Mouse (Mus musculus) CH12.LX (cell line): ENCODE measurements around the gene Faap24. TPM values are rescaled to one million over a fixed set of nuclear protein-coding genes. Genes with fewer than 3 reads are reported as not detected.

ENCODE experiments used
- DNase-seq: peaks from one replicate; pipeline ENCODE4 v3.0.0-alpha.2; 2013; ENCODE audit errors: extremely low read depth
- H3K27ac ChIP-seq: 2 replicates; pipeline ENCODE4 v1.5.1; 2012; ENCODE audit warnings: low read depth, mild to moderate bottlenecking, control low read depth, moderate library complexity; ENCODE audit not compliant: insufficient read depth
- H3K27me3 ChIP-seq: replicated peaks from 2 replicates; pipeline ENCODE3; 2012; ENCODE audit warnings: inconsistent platforms
- H3K36me3 ChIP-seq, 2 experiments: replicated peaks in 1 of 2; 2 replicates each; pipeline versions ENCODE3 to v1.6.1; 2012; ENCODE audit warnings: inconsistent platforms in 1 of 2, low read length in 1 of 2, mild to moderate bottlenecking in 1 of 2, mixed read lengths in 1 of 2, moderate library complexity in 1 of 2; ENCODE audit not compliant: control insufficient read depth in 1 of 2, insufficient read depth in 1 of 2
- H3K4me1 ChIP-seq, 2 experiments: 2 replicates each; pipeline ENCODE4 v1.6.1; 2012; ENCODE audit warnings: inconsistent platforms in 1 of 2, moderate library complexity in 1 of 2; ENCODE audit not compliant: insufficient read depth in 2 of 2, control insufficient read depth in 1 of 2
- H3K4me2 ChIP-seq: 2 replicates; pipeline ENCODE4 v1.6.1; 2012; ENCODE audit warnings: low read depth, mild to moderate bottlenecking, control low read depth; ENCODE audit not compliant: poor library complexity, insufficient read depth, severe bottlenecking
- H3K4me3 ChIP-seq, 3 experiments: fragments of 150-350 bp in 1 of 3; sonication (generic) in 1 of 3; replicated peaks in 1 of 3; 2 replicates each; pipeline versions ENCODE3 to v1.5.1; 2011 to 2012; ENCODE audit warnings: low read depth in 2 of 3, low read length in 2 of 3, mild to moderate bottlenecking in 2 of 3, moderate library complexity in 2 of 3, control low read depth in 1 of 3, improper control_type of control experiment in 1 of 3, inconsistent platforms in 1 of 3, mixed read lengths in 1 of 3; ENCODE audit not compliant: poor library complexity in 1 of 3
- H3K79me2 ChIP-seq: replicated peaks from 2 replicates; pipeline ENCODE4 v1.6.1; 2012; ENCODE audit warnings: mild to moderate bottlenecking, moderate library complexity; ENCODE audit not compliant: control insufficient read depth, poor library complexity, insufficient read depth, severe bottlenecking; ENCODE audit errors: extremely low read depth
- H3K9ac ChIP-seq: 2 replicates; pipeline ENCODE4 v1.6.1; 2012; ENCODE audit warnings: low read depth, mild to moderate bottlenecking, control low read depth, moderate library complexity; ENCODE audit not compliant: insufficient read depth
- H3K9me3 ChIP-seq: replicated peaks from 2 replicates; pipeline ENCODE3; 2012; ENCODE audit warnings: low read length, inconsistent platforms, mixed read lengths
- BHLHE40 ChIP-seq: IDR thresholded peaks from 2 replicates; pipeline ENCODE4 v1.6.1; 2011; ENCODE audit warnings: mild to moderate bottlenecking, low read depth, low read length, improper control_type of control experiment
- CHD2 ChIP-seq: IDR thresholded peaks from 2 replicates; pipeline ENCODE4 v1.6.1; 2011; ENCODE audit warnings: low read length, improper control_type of control experiment
- CTCF ChIP-seq, 2 experiments: IDR thresholded peaks in 1 of 2; conservative IDR thresholded peaks in 1 of 2; 2 replicates each; pipeline ENCODE4 v1.5.1; 2011 to 2012; ENCODE audit warnings: low read depth in 2 of 2, low read length in 2 of 2, improper control_type of control experiment in 1 of 2, inconsistent platforms in 1 of 2, mild to moderate bottlenecking in 1 of 2, moderate library complexity in 1 of 2
- E2F4 ChIP-seq: IDR thresholded peaks from 2 replicates; pipeline ENCODE4 v1.6.1; 2011; ENCODE audit warnings: low read depth, low read length, improper control_type of control experiment; ENCODE audit not compliant: insufficient replicate concordance
- ELF1 ChIP-seq: IDR thresholded peaks from 2 replicates; pipeline ENCODE4 v1.6.1; 2014; ENCODE audit warnings: low read depth, mild to moderate bottlenecking, inconsistent platforms, low read length, improper control_type of control experiment
- EP300 ChIP-seq: IDR thresholded peaks from 2 replicates; pipeline ENCODE4 v1.6.1; 2011; ENCODE audit warnings: low read length, improper control_type of control experiment
- ETS1 ChIP-seq: conservative IDR thresholded peaks from 2 replicates; pipeline ENCODE4 v1.6.1; 2012; ENCODE audit warnings: low read depth, mild to moderate bottlenecking, inconsistent platforms, low read length, improper control_type of control experiment, moderate library complexity
- GABPA ChIP-seq: IDR thresholded peaks from 2 replicates; pipeline ENCODE4 v1.6.1; 2012; ENCODE audit warnings: low read depth, low read length, improper control_type of control experiment, inconsistent platforms; ENCODE audit not compliant: insufficient replicate concordance
- HCFC1 ChIP-seq: IDR thresholded peaks from 2 replicates; pipeline ENCODE4 v1.6.1; 2012; ENCODE audit warnings: low read depth, mild to moderate bottlenecking, inconsistent platforms, low read length, improper control_type of control experiment
- IRF4 ChIP-seq: IDR thresholded peaks from 2 replicates; pipeline ENCODE4 v1.6.1; 2014; ENCODE audit warnings: low read depth, mild to moderate bottlenecking, inconsistent platforms, low read length, improper control_type of control experiment
- JUN ChIP-seq: IDR thresholded peaks from 2 replicates; pipeline ENCODE4 v1.6.1; 2011; ENCODE audit warnings: low read depth, mild to moderate bottlenecking, low read length, improper control_type of control experiment, moderate library complexity; ENCODE audit not compliant: insufficient read depth
- JUND ChIP-seq: conservative IDR thresholded peaks from 2 replicates; pipeline ENCODE4 v1.6.1; 2011; ENCODE audit warnings: low read depth, low read length, improper control_type of control experiment
- KAT2A ChIP-seq: IDR thresholded peaks from 2 replicates; pipeline ENCODE4 v1.6.1; 2012; ENCODE audit warnings: low read length, improper control_type of control experiment, inconsistent platforms; ENCODE audit not compliant: insufficient replicate concordance
- MAX ChIP-seq: IDR thresholded peaks from 2 replicates; pipeline ENCODE4 v1.6.1; 2011; ENCODE audit warnings: low read length, improper control_type of control experiment
- MAZ ChIP-seq: IDR thresholded peaks from 2 replicates; pipeline ENCODE4 v1.6.1; 2012; ENCODE audit warnings: low read depth, mild to moderate bottlenecking, inconsistent platforms, low read length, improper control_type of control experiment, moderate library complexity
- MEF2A ChIP-seq: IDR thresholded peaks from 2 replicates; pipeline ENCODE4 v1.6.1; 2014; ENCODE audit warnings: low read depth, mild to moderate bottlenecking, inconsistent platforms, low read length, improper control_type of control experiment, borderline replicate concordance
- MXI1 ChIP-seq: IDR thresholded peaks from 2 replicates; pipeline ENCODE4 v1.6.1; 2011; ENCODE audit warnings: mild to moderate bottlenecking, low read depth, low read length, improper control_type of control experiment
- MYC ChIP-seq: IDR thresholded peaks from 2 replicates; pipeline ENCODE4 v1.6.1; 2011; ENCODE audit warnings: low read depth, mild to moderate bottlenecking, improper control_type of control experiment, low read length
- NELFE ChIP-seq: IDR thresholded peaks from 2 replicates; pipeline ENCODE4 v1.6.1; 2011; ENCODE audit warnings: low read depth, low read length, improper control_type of control experiment
- NRF1 ChIP-seq: IDR thresholded peaks from 2 replicates; pipeline ENCODE4 v1.6.1; 2014; ENCODE audit warnings: low read depth, mild to moderate bottlenecking, inconsistent platforms, low read length, improper control_type of control experiment, moderate library complexity
- PAX5 ChIP-seq: IDR thresholded peaks from 2 replicates; pipeline ENCODE4 v1.6.1; 2012; ENCODE audit warnings: low read length, inconsistent platforms, mixed read lengths
- POLR2A ChIP-seq: IDR thresholded peaks from 2 replicates; pipeline ENCODE4 v1.6.1; 2011; ENCODE audit warnings: low read depth, mild to moderate bottlenecking, improper control_type of control experiment, low read length
- POLR2AphosphoS2 ChIP-seq: IDR thresholded peaks from 2 replicates; pipeline ENCODE4 v1.6.1; 2011; ENCODE audit warnings: low read depth, low read length, improper control_type of control experiment
- RAD21 ChIP-seq: IDR thresholded peaks from 2 replicates; pipeline ENCODE4 v1.6.1; 2011; ENCODE audit warnings: low read depth, mild to moderate bottlenecking, low read length, improper control_type of control experiment, moderate library complexity
- RCOR1 ChIP-seq: conservative IDR thresholded peaks from 2 replicates; pipeline ENCODE4 v1.6.1; 2012; ENCODE audit warnings: low read depth, mild to moderate bottlenecking, inconsistent platforms, low read length, improper control_type of control experiment
- SIN3A ChIP-seq: IDR thresholded peaks from 2 replicates; pipeline ENCODE4 v1.6.1; 2012; ENCODE audit warnings: low read length, improper control_type of control experiment, inconsistent platforms
- SMC3 ChIP-seq: IDR thresholded peaks from 2 replicates; pipeline ENCODE4 v1.6.1; 2011; ENCODE audit warnings: low read depth, low read length, improper control_type of control experiment
- TCF12 ChIP-seq: IDR thresholded peaks from 2 replicates; pipeline ENCODE4 v1.6.1; 2014; ENCODE audit warnings: low read depth, mild to moderate bottlenecking, inconsistent platforms, low read length, improper control_type of control experiment
- UBTF ChIP-seq: IDR thresholded peaks from 2 replicates; pipeline ENCODE4 v1.6.1; 2012; ENCODE audit warnings: low read depth, mild to moderate bottlenecking, inconsistent platforms, low read length, improper control_type of control experiment, moderate library complexity
- USF1 ChIP-seq: IDR thresholded peaks from 2 replicates; pipeline ENCODE4 v1.6.1; 2014; ENCODE audit warnings: low read depth, mild to moderate bottlenecking, inconsistent platforms, low read length, improper control_type of control experiment
- USF2 ChIP-seq: conservative IDR thresholded peaks from 2 replicates; pipeline ENCODE4 v1.6.1; 2011; ENCODE audit warnings: low read depth, low read length, improper control_type of control experiment
- ZC3H11A ChIP-seq: IDR thresholded peaks from 2 replicates; pipeline ENCODE4 v1.6.1; 2012; ENCODE audit warnings: low read depth, mild to moderate bottlenecking, inconsistent platforms, low read length, improper control_type of control experiment
- ZKSCAN1 ChIP-seq: IDR thresholded peaks from 2 replicates; pipeline ENCODE4 v1.6.1; 2012; ENCODE audit warnings: low read depth, inconsistent platforms, low read length, improper control_type of control experiment, borderline replicate concordance
- ZMIZ1 ChIP-seq: IDR thresholded peaks from 2 replicates; pipeline ENCODE4 v1.6.1; 2012; ENCODE audit warnings: low read depth, mild to moderate bottlenecking, inconsistent platforms, low read length, improper control_type of control experiment
- ZNF384 ChIP-seq: IDR thresholded peaks from 2 replicates; pipeline ENCODE4 v1.6.1; 2012; ENCODE audit warnings: low read depth, low read length, improper control_type of control experiment, inconsistent platforms
- dilution Hi-C: fragments of 300-500 bp; cut with MboI; formaldehyde crosslinking; loops from 2 replicates; pipeline ENCODE4 v1.14.3; 2020; ENCODE audit warnings: low sequenced_read_pairs; ENCODE audit not compliant: extremely low pct_unique_long_range_greater_than_20kb, extremely low pct_ligation_motif_present
- in situ Hi-C: fragments of 300-500 bp; cut with MboI; formaldehyde crosslinking; loops from 3 replicates; pipeline ENCODE4 v1.14.3; 2019; ENCODE audit warnings: low sequenced_read_pairs, low pct_ligation_motif_present, low pct_unique_long_range_greater_than_20kb, mixed read lengths
- polyA plus RNA-seq: library from polyadenylated mRNA; unstranded; fragments of >175 nt; gene quantifications from 2 replicates; pipeline ENCODE4 v1.2.1, GENCODE M21; 2012; ENCODE audit warnings: low read depth; ENCODE audit not compliant: insufficient read length
- total RNA-seq, 2 experiments: library from RNA; depleted of rRNA; stranded (reverse); fragments of 300-350 nt in 1 of 2; fragments of >200 nt in 1 of 2; gene quantifications; 2 replicates each; pipeline ENCODE4 v1.2.3; 2012 to 2014

The Faap24 gene
- 17.6 and 24.1 TPM in 2 replicates for total RNA-seq (2012; rRNA removed)
- total RNA-seq (2014; rRNA removed): 20.2 and 23.1 TPM in 2 replicates
- polyA plus RNA-seq: 50.7 and 55.1 TPM in 2 replicates

GRCm38 (mm10) chr7:35396542-35397168, at the start of gene Faap24, which contains the start of gene Cep89:
Gene Faap24 (minus strand): TSS chr7:35396836.
Gene Cep89 (plus strand): TSS chr7:35397035.
- in situ Hi-C loops (loop anchor here (25.0 kb wide), 1 partner anchor 166 kb away; the partner anchor contains the start of gene Nudt19), dilution Hi-C loops (no loop called here)
- H3K79me2 ChIP-seq: peaks cover 17% of the 10 kb centered on the region
- H3K9ac ChIP-seq: peak within 1 kb of the TSS; percentile 55
- peak; percentile 98 for DNase-seq
- H3K4me1 ChIP-seq: peaks cover 12 to 21% of the 10 kb centered on the region in 2 experiments
- H3K36me3 ChIP-seq: peaks cover 35 to 67% of the 10 kb centered on the region in 2 experiments
- no peaks in the 10 kb centered on the region for H3K9me3 ChIP-seq
- peak within 1 kb of the TSS; percentile 75 for H3K4me2 ChIP-seq
- H3K4me3 ChIP-seq: peak within 1 kb of the TSS; percentile 71 to 87 (median 80)
- no peaks in the 10 kb centered on the region for H3K27me3 ChIP-seq
- no peak for TF ChIP-seq BHLHE40
- no peak for TF ChIP-seq ETS1
- no peak for TF ChIP-seq MEF2A
- peak; percentile 50; the same call in 1 of the 2 replicates for TF ChIP-seq ZNF384
- peak; percentile 49; the same call in 1 of the 2 replicates for TF ChIP-seq NRF1
- TF ChIP-seq RAD21: no peak
- no peak for TF ChIP-seq EP300
- peak; percentile 55 for TF ChIP-seq NELFE
- TF ChIP-seq USF2: no peak
- no peak for TF ChIP-seq SMC3
- TF ChIP-seq MAX: no peak; the same call in 1 of the 2 replicates
- TF ChIP-seq RCOR1: no peak
- no peak for TF ChIP-seq POLR2AphosphoS2
- peak; percentile 86; the same call in 1 of the 2 replicates for TF ChIP-seq E2F4
- no peak for TF ChIP-seq IRF4
- TF ChIP-seq UBTF: no peak
- peak; percentile 81 for TF ChIP-seq HCFC1
- TF ChIP-seq SIN3A: peak; percentile 99
- TF ChIP-seq CHD2: peak; percentile 97
- no peak for TF ChIP-seq USF1
- TF ChIP-seq POLR2A: peak; percentile 85
- TF ChIP-seq TCF12: peak; percentile 64; the same call in 1 of the 2 replicates
- no peak for TF ChIP-seq PAX5
- TF ChIP-seq JUN: no peak
- peak; percentile 58; the same call in 1 of the 2 replicates for TF ChIP-seq KAT2A
- TF ChIP-seq ZC3H11A: no peak
- no peak for TF ChIP-seq CTCF (conservative IDR thresholded peaks at IDR 0.05 in 1 of 2, IDR thresholded peaks at IDR 0.05 in 1 of 2; ENCODE audit: low read depth in 2 of 2, low read length in 2 of 2)
- TF ChIP-seq MAZ: peak; percentile 51; the same call in 1 of the 2 replicates
- no peak for TF ChIP-seq JUND
- TF ChIP-seq MYC: peak; percentile 54; the same call in 1 of the 2 replicates
- TF ChIP-seq ZMIZ1: peak; percentile 39; the same call in 1 of the 2 replicates
- no peak; the same call in 1 of the 2 replicates for TF ChIP-seq GABPA
- TF ChIP-seq ELF1: peak; percentile 100
- TF ChIP-seq MXI1: peak; percentile 96
- TF ChIP-seq ZKSCAN1: no peak
- no peak within 1 kb of the TSS for H3K27ac ChIP-seq
